In the genomic region with DNA sequence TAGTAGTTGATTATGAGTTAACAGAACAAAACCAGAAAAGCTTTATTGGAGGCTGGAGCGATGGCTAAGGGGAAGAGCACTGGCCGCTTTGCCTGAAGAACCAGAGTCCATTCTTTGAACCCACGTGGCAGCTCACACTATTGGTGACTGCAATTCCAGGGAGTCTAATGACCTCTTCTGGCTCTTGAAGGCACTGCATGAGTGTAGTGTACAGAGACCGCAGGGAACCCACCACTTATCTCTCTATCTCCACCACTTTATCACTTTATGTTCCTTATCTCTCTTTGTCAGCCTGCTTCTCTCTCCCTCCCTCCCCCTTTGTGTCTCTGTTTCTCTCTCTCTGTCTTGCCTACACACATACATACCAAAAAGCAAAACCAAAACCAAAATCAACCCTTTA, we compare ENCODE assay signal across 9 mouse cellular contexts.
DNase-seq lines count a peak whose midpoint lies in the region; ATAC-seq lines count a peak whose summit lies in the region.
"Had no signal": no experiment of that assay in that cellular context is flagged by ENCODE, and none has a peak within 500 bp of the region (broad histone marks: within the 10 kb centered on the region; RNA-seq: fewer than 3 reads in every experiment).

No protein-coding gene starts in this region.

- H3K9ac ChIP-seq in midbrain, embryonic 14.5 days (replicated peaks; ENCODE audit: low read length): no peak overlapping the region

- no peak overlapping the region for H3K4me3 ChIP-seq in midbrain, embryonic 14.5 days (replicated peaks; ENCODE audit: low read depth, low read length)
- H3K4me3 ChIP-seq: heart, embryonic 13.5 days had no signal

- peak; percentile 93 for ATAC-seq in granulocyte monocyte progenitor cell, adult 5-6 weeks (replicated peaks; ENCODE audit: poor library complexity, severe bottlenecking)
- peak; percentile 50; the same call in 1 of the 2 replicates for ATAC-seq in midbrain, embryonic 14.5 days (ENCODE audit: low FRiP score, low TSS enrichment)

- H3K4me1 ChIP-seq in midbrain, embryonic 14.5 days (ENCODE audit: control insufficient read depth, insufficient read depth, low read length): no peaks in the 10 kb centered on the region

- DNase-seq in gastrocnemius, adult 18-20 months (ENCODE audit: low spot score): peak; percentile 38
- no peak for DNase-seq in gastrocnemius, postnatal 4 days (ENCODE audit: low spot score in 2 of 2)
- peak; percentile 63 for DNase-seq in 3T3-L1 (ENCODE audit: low read depth, low spot score)
- peak; percentile 67 for DNase-seq in R1 (ENCODE audit: low read depth, low spot score)
- peak; percentile 68 to 74 for DNase-seq in kidney, postnatal 25 days
- peak; percentile 70 for DNase-seq in midbrain, embryonic 14.5 days
- no peak for DNase-seq in right cerebral cortex, postnatal 14 days

- H3K4me2 ChIP-seq in midbrain, embryonic 14.5 days (ENCODE audit: low read length): no peak overlapping the region
- H3K4me2 ChIP-seq: heart, embryonic 13.5 days had no signal

- H3K9me3 ChIP-seq in midbrain, embryonic 14.5 days (ENCODE audit: control insufficient read depth, low read length): no peaks in the 10 kb centered on the region
- H3K9me3 ChIP-seq: heart, embryonic 13.5 days had no signal

- WGBS in midbrain, embryonic 14.5 days: 52% methylated on average over 4 of the region's 4 CpGs

- H3K27ac ChIP-seq in midbrain, embryonic 14.5 days (replicated peaks; ENCODE audit: low read depth, low read length): no peak overlapping the region

- H3K36me3 ChIP-seq in midbrain, embryonic 14.5 days (ENCODE audit: control insufficient read depth, insufficient read depth, low read length): peaks cover 27% of the 10 kb centered on the region

- H3K27me3 ChIP-seq in midbrain, embryonic 14.5 days (ENCODE audit: control insufficient read depth, insufficient read depth, low read length): no peaks in the 10 kb centered on the region
- H3K27me3 ChIP-seq: heart, embryonic 13.5 days had no signal

Comparison
In these comparisons a context has a peak if more than half of its experiments do, and no peak if none do; other contexts are left out.
1. DNase-seq: peak in gastrocnemius, adult 18-20 months (single experiment), 3T3-L1 (single experiment), R1 (single experiment), kidney, postnatal 25 days (2 of 2) and midbrain, embryonic 14.5 days (single experiment); none in gastrocnemius, postnatal 4 days (0 of 2) and right cerebral cortex, postnatal 14 days (single experiment).